Mouse (Mus musculus): ENCODE measurements around the gene Mta3.

GRCm38 (mm10) chr17:83750216-83750950, 44.4 kb downstream of the Mta3 start:
- TF ChIP-seq CTCF (IDR thresholded peaks at IDR 0.05; ENCODE audit: low read depth, low read length) (no peak), POLR2A (IDR thresholded peaks at IDR 0.05; ENCODE audit: insufficient read depth, low read length) (no peak)

Data from ES-Bruce4 (cell line).